In genomic region chr7:143007599-143008369, GRCm38 (mm10) we compare ENCODE assay signal across 8 mouse cellular contexts. TPM values are rescaled to one million over a fixed set of nuclear protein-coding genes. Genes with fewer than 3 reads are reported as not detected.
DNase-seq lines count a peak whose midpoint lies in the region; ATAC-seq and TF ChIP-seq lines count a peak whose summit lies in the region.

No protein-coding gene starts in this region.

- TF ChIP-seq POLR2A in heart, adult 2 months (IDR thresholded peaks at IDR 0.05; ENCODE audit: insufficient read depth, low read depth, low read length), result no peak

- TF ChIP-seq CTCF in heart, adult 2 months (IDR thresholded peaks at IDR 0.05), result peak; percentile 85

- DNase-seq in 3134 (ENCODE audit: extremely low read depth, insufficient read length, low spot score), result peak; percentile 78
- peak; percentile 94 to 97 for DNase-seq in adrenal gland, postnatal 36 days
- DNase-seq in heart, adult 2 months, result peak; percentile 91 to 96
- DNase-seq in kidney, adult 8-10 months, result peak; percentile 91 to 95
- peak; percentile 98 to 99 for DNase-seq in spleen, postnatal 10 days (ENCODE audit: low spot score in 2 of 2)

- no peaks in the 10 kb centered on the region for H3K36me3 ChIP-seq in embryonic facial prominence, embryonic 13.5 days
- H3K36me3 ChIP-seq in heart, adult 2 months (ENCODE audit: control insufficient read depth, insufficient read depth, low read length), result no peaks in the 10 kb centered on the region
- H3K36me3 ChIP-seq in limb, embryonic 13.5 days, result no peaks in the 10 kb centered on the region
- no peaks in the 10 kb centered on the region for H3K36me3 ChIP-seq in midbrain, embryonic 16.5 days (ENCODE audit: control insufficient read depth, insufficient read depth, low read length)

- H3K27ac ChIP-seq in embryonic facial prominence, embryonic 13.5 days, result peak overlapping the region; percentile 97
- peak overlapping the region; percentile 85 for H3K27ac ChIP-seq in heart, adult 2 months
- peak overlapping the region; percentile 99 for H3K27ac ChIP-seq in limb, embryonic 13.5 days
- peak overlapping the region; percentile 39; the same call in 1 of the 2 replicates for H3K27ac ChIP-seq in midbrain, embryonic 16.5 days (ENCODE audit: low read length)

- WGBS in embryonic facial prominence, embryonic 13.5 days, result 44% methylated on average over 17 of the region's 17 CpGs
- WGBS in heart, adult 2 months, result 31% methylated on average over 17 of the region's 17 CpGs
- 33% methylated on average over 17 of the region's 17 CpGs for WGBS in limb, embryonic 13.5 days
- 37% methylated on average over 17 of the region's 17 CpGs for WGBS in midbrain, embryonic 16.5 days

- peak; percentile 93 for TF ChIP-seq EP300 in heart, adult 2 months (IDR thresholded peaks at IDR 0.05; ENCODE audit: insufficient read depth, low read depth, low read length)

- H3K4me3 ChIP-seq in embryonic facial prominence, embryonic 13.5 days, result no peak overlapping the region
- H3K4me3 ChIP-seq in heart, adult 2 months, result peak overlapping the region; percentile 40; the same call in 1 of the 2 replicates
- no peak overlapping the region for H3K4me3 ChIP-seq in limb, embryonic 13.5 days
- H3K4me3 ChIP-seq in midbrain, embryonic 16.5 days (ENCODE audit: low read depth, low read length), result no peak overlapping the region

- H3K4me2 ChIP-seq in embryonic facial prominence, embryonic 13.5 days, result peak overlapping the region; percentile 38
- peak overlapping the region; percentile 55 for H3K4me2 ChIP-seq in limb, embryonic 13.5 days (replicated peaks)
- no peak overlapping the region for H3K4me2 ChIP-seq in midbrain, embryonic 16.5 days (ENCODE audit: low read length)

- H3K4me1 ChIP-seq in embryonic facial prominence, embryonic 13.5 days, result peaks cover 37% of the 10 kb centered on the region
- H3K4me1 ChIP-seq in heart, adult 2 months (ENCODE audit: control insufficient read depth, insufficient read depth, low read length), result peaks cover 10% of the 10 kb centered on the region
- peaks cover 70% of the 10 kb centered on the region for H3K4me1 ChIP-seq in limb, embryonic 13.5 days
- H3K4me1 ChIP-seq in midbrain, embryonic 16.5 days (ENCODE audit: control insufficient read depth, insufficient read depth, low read length), result 0 out of 2 replicates have a peak, but pooled peaks cover 2% of the 10 kb centered on the region

- H3K9me3 ChIP-seq in embryonic facial prominence, embryonic 13.5 days, result no peaks in the 10 kb centered on the region
- no peaks in the 10 kb centered on the region for H3K9me3 ChIP-seq in limb, embryonic 13.5 days
- no peaks in the 10 kb centered on the region for H3K9me3 ChIP-seq in midbrain, embryonic 16.5 days (replicated peaks; ENCODE audit: control insufficient read depth, low read length, poor library complexity, severe bottlenecking)

- H3K79me2 ChIP-seq in heart, adult 2 months (replicated peaks; ENCODE audit: control insufficient read depth, insufficient read depth, low read length), result no peaks in the 10 kb centered on the region

- ATAC-seq in embryonic facial prominence, embryonic 13.5 days (ENCODE audit: insufficient number of reproducible peaks, insufficient read depth, low FRiP score, low TSS enrichment, low read depth), result peak; percentile 75; the same call in 1 of the 2 replicates
- peak; percentile 73 for ATAC-seq in limb, embryonic 13.5 days (ENCODE audit: low FRiP score, low read depth)
- ATAC-seq in midbrain, embryonic 16.5 days, result peak; percentile 80

- H3K9ac ChIP-seq in embryonic facial prominence, embryonic 13.5 days, result peak overlapping the region; percentile 36; the same call in 1 of the 2 replicates
- no peak overlapping the region; the same call in 1 of the 2 replicates for H3K9ac ChIP-seq in heart, adult 2 months (ENCODE audit: low read depth, low read length)
- peak overlapping the region; percentile 35; the same call in 1 of the 2 replicates for H3K9ac ChIP-seq in limb, embryonic 13.5 days
- no peak overlapping the region for H3K9ac ChIP-seq in midbrain, embryonic 16.5 days (ENCODE audit: low read depth, low read length)

- intact Hi-C loops in heart, adult 2 months (cut with DNase I), result loop anchor here (1.0 to 5.0 kb wide), 7 partner anchors 35 to 460 kb away; partner anchors contain the start of gene Tssc4

- H3K27me3 ChIP-seq in embryonic facial prominence, embryonic 13.5 days, result no peaks in the 10 kb centered on the region
- no peaks in the 10 kb centered on the region for H3K27me3 ChIP-seq in heart, adult 2 months (ENCODE audit: control insufficient read depth, insufficient read depth, low read length)
- no peaks in the 10 kb centered on the region for H3K27me3 ChIP-seq in limb, embryonic 13.5 days
- no peaks in the 10 kb centered on the region for H3K27me3 ChIP-seq in midbrain, embryonic 16.5 days (ENCODE audit: control insufficient read depth, insufficient read depth, low read depth, low read length)

RNA-seq across cellular contexts. Expression of gene Tspan32, which starts 2.9 kb away (rescaled TPM):
- under 1 TPM; 0.59 to 0.63 TPM for total RNA-seq in adrenal gland, postnatal 36 days (2021)
- polyA plus RNA-seq in embryonic facial prominence, embryonic 13.5 days (2015; fragmentation: Nextera tagmentation; extraction: Ambion mirVana), result 2.6 and 2.8 TPM in 2 replicates
- total RNA-seq in heart, adult 2 months (2021), result 1 to 10 TPM in 1 of 2 experiments, under 1 TPM in 1; 0.44 to 1.3 TPM
- 1.8 and 1.9 TPM in 2 replicates for polyA plus RNA-seq in heart, adult 2 months (2012; rRNA removed)
- 3.4 and 5.2 TPM in 2 replicates for polyA plus RNA-seq in limb, embryonic 13.5 days (2015; fragmentation: Nextera tagmentation; extraction: Ambion mirVana)
- polyA plus RNA-seq in midbrain, embryonic 16.5 days (2015; fragmentation: Nextera tagmentation; extraction: Ambion mirVana), result 0.30 and 0.48 TPM in 2 replicates

RNA-seq across cellular contexts. Expression of gene Ascl2, which starts 38.7 kb away (rescaled TPM):
- total RNA-seq in adrenal gland, postnatal 36 days (2021), result under 1 TPM in 1 of 2 experiments, not detected in 1; 0.46 TPM
- polyA plus RNA-seq in embryonic facial prominence, embryonic 13.5 days (2015; fragmentation: Nextera tagmentation; extraction: Ambion mirVana), result 0.41 and 1.3 TPM in 2 replicates
- total RNA-seq in heart, adult 2 months (2021), result not detected
- polyA plus RNA-seq in heart, adult 2 months (2012; rRNA removed), result 0.08 TPM in 1 of 2 replicates, not detected in the other
- polyA plus RNA-seq in limb, embryonic 13.5 days (2015; fragmentation: Nextera tagmentation; extraction: Ambion mirVana), result 0.75 and 1.4 TPM in 2 replicates
- polyA plus RNA-seq in midbrain, embryonic 16.5 days (2015; fragmentation: Nextera tagmentation; extraction: Ambion mirVana), result 0.39 and 0.55 TPM in 2 replicates

RNA-seq across cellular contexts. Expression of gene Cd81, which starts 44.8 kb away (rescaled TPM):
- total RNA-seq in adrenal gland, postnatal 36 days (2021), result 100 to 1,000 TPM; 689 to 765 TPM
- polyA plus RNA-seq in embryonic facial prominence, embryonic 13.5 days (2015; fragmentation: Nextera tagmentation; extraction: Ambion mirVana), result 407 and 457 TPM in 2 replicates
- total RNA-seq in heart, adult 2 months (2021), result 100 to 1,000 TPM; 424 to 434 TPM
- polyA plus RNA-seq in heart, adult 2 months (2012; rRNA removed), result 641 and 822 TPM in 2 replicates
- polyA plus RNA-seq in limb, embryonic 13.5 days (2015; fragmentation: Nextera tagmentation; extraction: Ambion mirVana), result 532 and 537 TPM in 2 replicates
- polyA plus RNA-seq in midbrain, embryonic 16.5 days (2015; fragmentation: Nextera tagmentation; extraction: Ambion mirVana), result 364 and 411 TPM in 2 replicates

Comparison
In these comparisons a context has a peak if more than half of its experiments do, and no peak if none do; other contexts are left out.
1. H3K27ac ChIP-seq: peak in every context shown above with its lines; median percentile 99 in limb, embryonic 13.5 days; 97 in embryonic facial prominence, embryonic 13.5 days; 85 in heart, adult 2 months; 39 in midbrain, embryonic 16.5 days.
2. H3K9ac ChIP-seq: peak in embryonic facial prominence, embryonic 13.5 days (single experiment) and limb, embryonic 13.5 days (single experiment); none in heart, adult 2 months (single experiment) and midbrain, embryonic 16.5 days (single experiment).
3. Peak in every context shown above with its lines, with median percentiles within 50 percentile points of each other: DNase-seq and ATAC-seq.